Mouse (Mus musculus): ENCODE measurements at regions not wholly inside any gene's neighbourhood (a gene's known extent, or its start where the extent isn't known, plus 50 kb on each side); places are given as distances from the start of the nearest gene placed in this dataset.

DNA sequence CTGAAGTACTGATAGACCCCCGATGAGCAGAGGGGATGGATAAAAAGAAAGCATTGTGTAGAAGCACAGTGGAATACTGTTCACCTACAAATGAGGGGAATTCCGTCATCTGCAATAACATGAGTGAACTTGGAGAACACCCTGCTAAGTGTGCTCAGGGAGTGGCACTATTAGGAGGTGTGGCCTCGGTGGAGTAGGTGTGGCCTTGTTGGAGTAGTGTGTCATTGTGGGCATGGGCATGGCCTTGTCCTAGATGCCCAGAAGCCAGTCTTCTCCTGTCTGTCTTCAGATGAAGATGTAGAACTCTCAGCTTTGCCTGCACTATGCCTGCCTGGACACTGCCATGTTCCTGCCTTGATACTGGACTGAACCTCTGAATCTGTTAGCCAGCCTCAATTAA, 86.2 kb upstream of the Kl start:
- H3K4me3 ChIP-seq (ENCODE audit: control insufficient read depth in 1 of 2, insufficient read depth in 1 of 2, low read depth in 2 of 2, low read length in 2 of 2): no peak overlapping the region
- TF ChIP-seq ZKSCAN1 (IDR thresholded peaks at IDR 0.05; ENCODE audit: low read depth, low read length): no peak
- TF ChIP-seq RAD21 (IDR thresholded peaks at IDR 0.05; ENCODE audit: low read depth, low read length): no peak
- no peak for TF ChIP-seq USF2 (IDR thresholded peaks at IDR 0.05; ENCODE audit: borderline replicate concordance in 1 of 2, insufficient read depth in 1 of 2, low read depth in 1 of 2, low read length in 2 of 2)
- no peak for TF ChIP-seq GABPA (IDR thresholded peaks at IDR 0.05; ENCODE audit: low read depth, low read length)
- TF ChIP-seq MAFK (IDR thresholded peaks at IDR 0.05; ENCODE audit: borderline replicate concordance, low read depth, low read length): no peak
- no peak for TF ChIP-seq ZC3H11A (IDR thresholded peaks at IDR 0.05; ENCODE audit: low read depth, low read length)
- no peak for TF ChIP-seq USF1 (IDR thresholded peaks at IDR 0.05; ENCODE audit: low read depth, low read length)
- TF ChIP-seq SMC3 (IDR thresholded peaks at IDR 0.05; ENCODE audit: low read depth, low read length): no peak
- no peak for TF ChIP-seq SIN3A (IDR thresholded peaks at IDR 0.05; ENCODE audit: low read length)
- no peak for TF ChIP-seq MYB (IDR thresholded peaks at IDR 0.05; ENCODE audit: low read depth, low read length)
- TF ChIP-seq MEF2A (IDR thresholded peaks at IDR 0.05; ENCODE audit: extremely low read depth, insufficient replicate concordance, low read depth, low read length, poor library complexity, severe bottlenecking): no peak
- no peak for TF ChIP-seq JUND (IDR thresholded peaks at IDR 0.05; ENCODE audit: low read depth, low read length)
- TF ChIP-seq EP300 (IDR thresholded peaks at IDR 0.05; ENCODE audit: low read depth in 1 of 2, low read length in 2 of 2): no peak
- no peak for TF ChIP-seq RCOR1 (IDR thresholded peaks at IDR 0.05; ENCODE audit: low read depth, low read length)
- TF ChIP-seq TBP (IDR thresholded peaks at IDR 0.05; ENCODE audit: low read depth, low read length): no peak
- TF ChIP-seq POLR2A (IDR thresholded peaks at IDR 0.05; ENCODE audit: control insufficient read depth in 1 of 2, insufficient read depth in 1 of 2, low read depth in 1 of 2, low read length in 2 of 2, poor library complexity in 1 of 2): no peak
- no peak for TF ChIP-seq ZNF384 (IDR thresholded peaks at IDR 0.05; ENCODE audit: low read depth, low read length)
- H3K79me2 ChIP-seq (ENCODE audit: control insufficient read depth, insufficient read depth, low read length, poor library complexity): no peaks in the 10 kb centered on the region
- no peak for DNase-seq (ENCODE audit: low read depth, low spot score)
- H3K27me3 ChIP-seq (ENCODE audit: control insufficient read depth in 1 of 2, insufficient read depth in 2 of 2, low read length in 2 of 2): no peaks in the 10 kb centered on the region; a peak in 1 of 4 replicates
- H3K36me3 ChIP-seq (ENCODE audit: control insufficient read depth in 1 of 2, insufficient read depth in 2 of 2, low read length in 2 of 2): no peaks in the 10 kb centered on the region
- no peak overlapping the region for H3K27ac ChIP-seq (ENCODE audit: control insufficient read depth, low read depth, low read length)
- H3K9ac ChIP-seq (ENCODE audit: control insufficient read depth, low read depth, low read length, poor library complexity, severe bottlenecking): no peak overlapping the region
- no peaks in the 10 kb centered on the region for H3K4me1 ChIP-seq (ENCODE audit: control insufficient read depth in 1 of 2, insufficient read depth in 2 of 2, low read length in 2 of 2)
- H3K9me3 ChIP-seq (replicated peaks; ENCODE audit: insufficient read depth, low read length): no peaks in the 10 kb centered on the region

DNA sequence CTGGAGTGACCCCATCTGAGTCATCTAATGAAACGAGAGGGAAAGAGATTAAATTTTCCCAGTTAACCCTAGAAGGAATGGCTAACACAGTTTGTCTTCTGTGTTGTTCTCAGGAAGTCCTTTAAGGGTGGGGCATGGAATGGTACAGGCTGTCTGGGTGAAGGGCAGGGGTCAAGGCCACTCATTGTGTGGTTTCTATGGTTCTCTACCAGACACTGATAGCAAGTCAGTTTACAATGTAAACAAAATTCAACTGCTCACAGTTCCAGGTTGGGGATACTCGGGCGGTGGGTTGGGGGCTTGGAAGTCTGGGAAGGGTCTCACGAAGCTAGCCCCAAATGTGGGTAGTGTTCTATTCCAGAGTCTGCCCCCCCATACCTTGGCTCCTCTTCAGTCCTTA, 82.5 kb upstream of the Kl start:
- no peaks in the 10 kb centered on the region for H3K27me3 ChIP-seq (ENCODE audit: control insufficient read depth in 1 of 2, insufficient read depth in 2 of 2, low read length in 2 of 2)
- no peaks in the 10 kb centered on the region for H3K79me2 ChIP-seq (ENCODE audit: control insufficient read depth, insufficient read depth, low read length, poor library complexity)
- H3K36me3 ChIP-seq (ENCODE audit: control insufficient read depth in 1 of 2, insufficient read depth in 2 of 2, low read length in 2 of 2): no peaks in the 10 kb centered on the region
- no peak overlapping the region for H3K27ac ChIP-seq (ENCODE audit: control insufficient read depth, low read depth, low read length)
- H3K4me3 ChIP-seq (ENCODE audit: control insufficient read depth in 1 of 2, insufficient read depth in 1 of 2, low read depth in 2 of 2, low read length in 2 of 2): no peak overlapping the region
- TF ChIP-seq MYB (IDR thresholded peaks at IDR 0.05; ENCODE audit: low read depth, low read length) (no peak), CTCF (IDR thresholded peaks at IDR 0.05 in 2 of 3, conservative IDR thresholded peaks at IDR 0.05 in 1 of 3; ENCODE audit: control insufficient read depth in 1 of 3, insufficient read depth in 1 of 3, low read depth in 2 of 3, low read length in 3 of 3, poor library complexity in 1 of 3, severe bottlenecking in 1 of 3) (no peak), ZC3H11A (IDR thresholded peaks at IDR 0.05; ENCODE audit: low read depth, low read length) (no peak), USF2 (IDR thresholded peaks at IDR 0.05; ENCODE audit: borderline replicate concordance in 1 of 2, insufficient read depth in 1 of 2, low read depth in 1 of 2, low read length in 2 of 2) (no peak), KAT2A (conservative IDR thresholded peaks at IDR 0.05; ENCODE audit: low read depth, low read length) (no peak), JUND (IDR thresholded peaks at IDR 0.05; ENCODE audit: low read depth, low read length) (no peak), TAL1 (IDR thresholded peaks at IDR 0.05; ENCODE audit: low read length) (no peak), ZNF384 (IDR thresholded peaks at IDR 0.05; ENCODE audit: low read depth, low read length) (no peak), E2F4 (IDR thresholded peaks at IDR 0.05; ENCODE audit: borderline replicate concordance, low read depth, low read length) (no peak), ELF1 (IDR thresholded peaks at IDR 0.05; ENCODE audit: low read depth, low read length) (no peak), ZKSCAN1 (IDR thresholded peaks at IDR 0.05; ENCODE audit: low read depth, low read length) (no peak), MAZ (IDR thresholded peaks at IDR 0.05; ENCODE audit: low read depth, low read length) (no peak), RCOR1 (IDR thresholded peaks at IDR 0.05; ENCODE audit: low read depth, low read length) (no peak), USF1 (IDR thresholded peaks at IDR 0.05; ENCODE audit: low read depth, low read length) (no peak), MXI1 (IDR thresholded peaks at IDR 0.05; ENCODE audit: low read depth, low read length) (no peak), RAD21 (IDR thresholded peaks at IDR 0.05; ENCODE audit: low read depth, low read length) (no peak)
- no peaks in the 10 kb centered on the region for H3K4me1 ChIP-seq (ENCODE audit: control insufficient read depth in 1 of 2, insufficient read depth in 2 of 2, low read length in 2 of 2)
- H3K9ac ChIP-seq (ENCODE audit: control insufficient read depth, low read depth, low read length, poor library complexity, severe bottlenecking): no peak overlapping the region
- H3K9me3 ChIP-seq (replicated peaks; ENCODE audit: insufficient read depth, low read length): no peaks in the 10 kb centered on the region
- no peak for DNase-seq (ENCODE audit: low read depth, low spot score)

Measured in MEL (cell line).